Mouse (Mus musculus) heart, adult 2 months (tissue): ENCODE data around the gene 4930524J08Rik. TPM values are rescaled to one million over a fixed set of nuclear protein-coding genes. Genes with fewer than 3 reads are reported as not detected.

Source experiments
- DNase-seq, 2 experiments: peaks; one replicate each; pipeline ENCODE4 v3.0.0; 2021
- H3K27ac ChIP-seq: fragments of 200-600 bp; 2 replicates; pipeline ENCODE4 v1.8.1; 2022
- H3K27me3 ChIP-seq: fragments of 200-500 bp; 2 replicates; pipeline ENCODE4 v1.6.1; 2012; ENCODE audit warnings: mild to moderate bottlenecking, low read length, inconsistent platforms, mixed read lengths; ENCODE audit not compliant: control insufficient read depth, insufficient read depth
- H3K36me3 ChIP-seq: fragments of 200-500 bp; 2 replicates; pipeline ENCODE4 v1.6.1; 2012; ENCODE audit warnings: low read length, inconsistent platforms; ENCODE audit not compliant: control insufficient read depth, insufficient read depth
- H3K4me1 ChIP-seq: fragments of 200-500 bp; 2 replicates; pipeline ENCODE4 v1.6.1; 2011; ENCODE audit warnings: low read length; ENCODE audit not compliant: control insufficient read depth, insufficient read depth
- H3K4me3 ChIP-seq: fragments of 200-600 bp; 2 replicates; pipeline ENCODE4 v1.8.1; 2022
- H3K79me2 ChIP-seq: fragments of 200-500 bp; replicated peaks from 2 replicates; pipeline ENCODE4 v1.6.1; 2012; ENCODE audit warnings: mild to moderate bottlenecking, inconsistent platforms, low read length, moderate library complexity, mixed read lengths; ENCODE audit not compliant: control insufficient read depth, insufficient read depth
- H3K9ac ChIP-seq: fragments of 200-500 bp; 2 replicates; pipeline ENCODE4 v1.6.1; 2012; ENCODE audit warnings: low read depth, mild to moderate bottlenecking, control low read depth, inconsistent platforms, low read length, mixed read lengths
- CTCF ChIP-seq: fragments of 200-600 bp; IDR thresholded peaks from 2 replicates; pipeline ENCODE4 v1.8.1; 2022; ENCODE audit warnings: antibody characterized with exemption, mild to moderate bottlenecking, moderate library complexity
- EP300 ChIP-seq: fragments of 200-500 bp; IDR thresholded peaks from 2 replicates; pipeline ENCODE4 v1.6.1; 2011; ENCODE audit warnings: low read depth, low read length, control low read depth; ENCODE audit not compliant: insufficient read depth
- POLR2A ChIP-seq: fragments of 200-500 bp; IDR thresholded peaks from 2 replicates; pipeline ENCODE4 v1.6.1; 2011; ENCODE audit warnings: mild to moderate bottlenecking, low read depth, low read length, control low read depth; ENCODE audit not compliant: insufficient read depth
- WGBS: fragments of 180-500 bp; shearing (Covaris S2); methylation state at CpG from one replicate; pipeline ENCODE4 v1.1.7; 2018; 5-methylcytosine and 5-hydroxymethylcytosine counted together
- intact Hi-C: fragments of 180-260 bp; cut with DNase I; formaldehyde crosslinking; loops from one replicate; pipeline ENCODE4 v1.15.1; 2025
- long read RNA-seq: library from polyadenylated mRNA; stranded (forward); transcript quantifications from one replicate; pipeline ENCODE4 v2.0.0, GENCODE M21; 2021
- polyA plus RNA-seq: library from polyadenylated mRNA; depleted of rRNA; stranded (reverse); fragments of >200 nt; gene quantifications from 2 replicates; pipeline ENCODE4 v1.2.3, GENCODE M21; 2012; rRNA removed
- total RNA-seq, 2 experiments: library from RNA; stranded (reverse); gene quantifications; 2 replicates each; pipeline ENCODE4 v1.2.3; 2021

Gene 4930524J08Rik
- total RNA-seq (1 to 10 TPM; 1.1 to 1.2 TPM), polyA plus RNA-seq (0.84 TPM in 1 of 2 replicates, not detected in the other)
- long read RNA-seq, result 0 reads

GRCm38 (mm10) chr5:99978699-99979442 is at the start of gene 4930524J08Rik, which contains the start of gene Hnrnpd:
Gene 4930524J08Rik, plus strand, starts transcription at chr5:99979061.
Gene Hnrnpd, minus strand, starts transcription at chr5:99978938.
- TF ChIP-seq POLR2A (peak; percentile 79), EP300 (peak; percentile 9; the same call in 1 of the 2 replicates), CTCF (no peak)
- Histone ChIP-seq H3K36me3 (peaks cover 24% of the 10 kb centered on the region), H3K4me3 (peak within 1 kb of the TSS; percentile 94), H3K79me2 (no peaks in the 10 kb centered on the region; the same call in 1 of the 2 replicates), H3K27me3 (no peaks in the 10 kb centered on the region), H3K9ac (peak within 1 kb of the TSS; percentile 100), H3K27ac (peak within 1 kb of the TSS; percentile 96), H3K4me1 (peaks cover 4% of the 10 kb centered on the region)
- intact Hi-C loops, result loop anchor here (1.0 to 5.0 kb wide), 4 partner anchors 60 to 538 kb away; partner anchors contain the start of genes Cops4, Enoph1, Hnrnpdl and Sec31a
- WGBS, result 2% methylated on average over 84 of the region's 97 CpGs
- DNase-seq, result peak; percentile 91 to 97

- Histone ChIP-seq H3K27me3 (no peaks in the 10 kb centered on the region), H3K4me3 (no peak overlapping the region), H3K36me3 (no peaks in the 10 kb centered on the region), H3K79me2 (no peaks in the 10 kb centered on the region), H3K4me1 (no peaks in the 10 kb centered on the region), H3K27ac (no peak overlapping the region), H3K9ac (no peak overlapping the region)
- WGBS, result 79% methylated on average over 6 of the region's 6 CpGs
- no peak for TF ChIP-seq CTCF
- no peak for TF ChIP-seq POLR2A
- no peak for TF ChIP-seq EP300
- intact Hi-C loops, result no loop called here
- no peak for DNase-seq
Measured at GRCm38 (mm10) chr5:99931910-99932309, 47.0 kb upstream of the 4930524J08Rik start.

GRCm38 (mm10) chr5:99939440-99939839 is 39.4 kb upstream of the 4930524J08Rik start:
- 85% methylated on average over 3 of the region's 3 CpGs for WGBS
- H3K36me3 ChIP-seq, result no peaks in the 10 kb centered on the region
- TF ChIP-seq EP300 (no peak), CTCF (no peak), POLR2A (no peak)
- no peak for DNase-seq
- H3K27me3 ChIP-seq, result no peaks in the 10 kb centered on the region
- intact Hi-C loops, result no loop called here
- H3K9ac ChIP-seq, result no peak overlapping the region
- no peaks in the 10 kb centered on the region for H3K79me2 ChIP-seq
- H3K27ac ChIP-seq, result no peak overlapping the region
- H3K4me3 ChIP-seq, result no peak overlapping the region
- H3K4me1 ChIP-seq, result no peaks in the 10 kb centered on the region

- no peaks in the 10 kb centered on the region for H3K4me1 ChIP-seq
- H3K4me3 ChIP-seq, result no peak overlapping the region
- H3K79me2 ChIP-seq, result no peaks in the 10 kb centered on the region
- no peak overlapping the region for H3K9ac ChIP-seq
- TF ChIP-seq EP300 (no peak), CTCF (no peak), POLR2A (no peak)
- no peak overlapping the region for H3K27ac ChIP-seq
- no peaks in the 10 kb centered on the region for H3K36me3 ChIP-seq
- no peak for DNase-seq
- no peaks in the 10 kb centered on the region for H3K27me3 ChIP-seq
- WGBS, result 65% methylated on average over 10 of the region's 10 CpGs
- intact Hi-C loops, result no loop called here
Measured at GRCm38 (mm10) chr5:99941273-99941672, 37.6 kb upstream of the 4930524J08Rik start.

- Histone ChIP-seq H3K36me3 (no peaks in the 10 kb centered on the region), H3K79me2 (no peaks in the 10 kb centered on the region), H3K4me3 (no peak overlapping the region), H3K27me3 (no peaks in the 10 kb centered on the region), H3K27ac (no peak overlapping the region), H3K4me1 (no peaks in the 10 kb centered on the region), H3K9ac (no peak overlapping the region)
- WGBS, result 50% methylated on average over 10 of the region's 10 CpGs
- no peak for TF ChIP-seq POLR2A
- TF ChIP-seq EP300, result no peak
- TF ChIP-seq CTCF, result no peak
- no peak for DNase-seq
- intact Hi-C loops, result no loop called here
Measured at GRCm38 (mm10) chr5:99941776-99942502, 36.9 kb upstream of the 4930524J08Rik start.
